Mouse (Mus musculus) liver, embryonic 14.5 days (tissue): ENCODE results near the gene Rinl.

Source experiments
- CTCF ChIP-seq: IDR thresholded peaks from 2 replicates; pipeline ENCODE4 v1.5.1; 2016; ENCODE audit warnings: antibody characterized with exemption, low read depth, control low read depth
- EP300 ChIP-seq: IDR thresholded peaks from 2 replicates; pipeline ENCODE4 v1.6.1; 2016; ENCODE audit warnings: antibody characterized with exemption, low read depth

- TF ChIP-seq CTCF: no peak
- TF ChIP-seq EP300: no peak
These were observed 41.1 kb downstream of the Rinl start for GRCm38 (mm10) chr7:28829821-28830220.
